Mouse (Mus musculus): Measurements from ENCODE around the gene Pnkd.
"Not testable (repeated sequence)": the region's sequence is repeated elsewhere in the genome, so short reads cannot be mapped to it uniquely, and the experiment has no call there.

The Pnkd gene

DNA sequence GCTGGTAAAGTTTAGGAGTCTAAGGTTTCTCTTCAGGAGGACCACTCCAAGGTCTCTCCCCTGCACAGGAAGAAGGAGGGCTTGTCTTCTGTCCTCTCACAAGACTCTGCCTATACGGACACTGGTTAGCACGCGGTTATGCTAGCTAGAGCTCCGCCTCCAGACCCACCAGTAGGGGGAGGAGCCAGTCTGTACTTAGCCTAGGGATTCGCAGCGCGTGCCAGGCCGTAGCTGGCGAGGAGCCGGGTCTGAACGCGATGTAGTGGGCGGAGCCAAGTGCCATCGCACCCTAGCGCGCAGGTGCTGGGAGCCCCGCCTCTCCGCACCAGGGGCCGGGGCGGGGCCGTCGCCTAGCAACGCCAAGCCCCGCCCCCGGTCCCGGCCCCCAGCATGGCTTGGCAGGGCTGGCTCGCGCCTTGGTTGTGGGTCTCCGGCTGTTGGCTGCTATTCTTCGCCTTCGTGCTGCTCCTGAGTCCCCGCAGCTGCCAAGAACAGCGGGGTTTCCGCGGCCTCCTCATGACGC, 47.6 kb downstream of the Pnkd start:
- peak; percentile 98 for DNase-seq

DNA sequence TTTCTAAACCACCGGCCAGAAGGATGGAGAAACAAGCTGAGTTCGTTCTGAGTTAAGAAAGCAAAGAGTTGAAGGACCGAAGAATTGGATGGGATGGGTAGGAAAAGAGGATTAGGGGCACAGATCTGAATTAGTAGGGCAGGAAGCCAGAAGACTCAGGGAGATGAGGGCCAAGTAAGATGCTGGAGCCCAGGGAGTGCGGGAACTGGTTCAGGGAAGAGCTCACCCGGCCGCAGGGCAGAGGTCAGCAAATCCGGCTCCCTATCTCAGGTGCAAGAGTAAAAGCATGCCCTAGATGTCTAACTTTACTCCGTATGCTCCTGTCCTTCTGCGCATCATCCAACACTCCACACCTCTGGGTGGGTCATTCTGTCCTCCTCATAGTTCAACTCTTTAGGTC, 48.2 kb downstream of the Pnkd start:
- peak; percentile 30 to 54 for DNase-seq

DNA sequence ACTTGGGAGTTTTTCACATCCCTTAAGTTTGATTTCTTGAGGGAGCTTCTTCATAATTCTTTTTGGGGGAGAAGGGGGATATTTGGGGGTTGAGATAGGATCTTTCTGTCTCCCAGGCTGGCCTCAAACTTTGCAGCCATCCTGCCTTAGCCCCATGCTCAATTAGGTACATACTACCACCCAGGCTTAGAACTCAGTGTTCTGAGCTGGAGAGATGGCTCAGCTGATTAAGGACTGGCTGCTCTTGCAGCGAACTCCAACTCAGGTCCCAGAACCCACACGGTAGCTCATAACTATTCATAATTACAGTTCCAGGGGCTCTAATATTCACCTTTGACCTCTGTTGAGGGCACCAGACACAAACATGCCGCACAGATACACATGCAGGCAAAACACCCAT, 49.9 kb downstream of the Pnkd start:
- DNase-seq: peak in 1 of 2 experiments; percentile 36

DNA sequence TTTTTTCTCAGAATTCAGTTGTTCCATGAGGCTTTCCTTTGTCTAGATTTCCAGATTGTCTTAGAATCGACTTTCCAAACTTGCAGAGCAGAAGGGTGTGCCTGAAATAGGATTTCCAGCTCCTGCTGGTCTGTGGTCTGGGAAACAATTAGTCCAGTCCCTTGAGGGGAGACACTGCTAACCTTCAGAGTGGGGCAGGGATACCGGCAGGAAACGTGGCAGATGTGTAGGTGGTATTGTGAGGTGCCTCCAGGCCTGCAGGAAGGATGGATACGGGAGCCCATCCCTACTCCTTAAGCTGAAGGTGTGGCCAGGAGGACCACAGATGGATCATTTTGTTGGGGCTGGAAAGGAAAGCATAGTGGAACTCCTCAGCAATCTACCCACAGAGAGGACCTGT, 50.3 kb downstream of the Pnkd start:
- DNase-seq: peak in 1 of 2 experiments; percentile 44

DNA sequence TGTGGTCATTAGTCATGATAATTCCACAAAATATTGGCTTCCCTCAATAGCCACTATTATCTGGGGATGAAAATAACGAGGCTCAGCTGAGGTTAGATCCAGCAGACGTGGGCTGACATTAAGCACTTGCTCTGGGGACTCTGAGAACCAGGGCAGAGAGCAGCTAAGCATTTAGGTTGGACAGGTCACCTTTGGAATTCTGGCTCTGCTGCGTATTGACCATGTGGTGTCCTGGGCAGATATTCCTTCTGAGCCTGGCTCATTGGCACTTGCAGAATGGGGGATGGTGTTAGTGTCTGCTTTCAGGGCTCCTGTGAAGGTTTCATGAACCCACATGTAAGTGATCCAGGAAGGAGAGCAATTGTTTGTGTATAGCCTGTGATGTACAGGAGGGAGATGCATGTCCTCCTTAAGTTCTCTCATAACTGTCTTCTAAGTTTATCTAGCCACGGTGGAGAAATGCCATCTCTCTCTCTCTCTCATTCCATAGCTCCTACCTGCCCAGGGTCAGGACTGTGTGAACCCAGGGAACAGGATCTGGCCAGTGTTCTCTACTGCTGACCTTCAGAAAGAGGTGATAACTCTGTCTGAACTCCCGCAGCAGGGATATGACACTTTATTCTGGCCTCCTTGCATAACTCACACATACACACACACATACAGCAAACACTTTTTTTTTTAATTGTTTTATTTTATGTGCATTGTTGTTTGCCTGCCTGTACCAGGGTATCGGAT, 50.9 kb downstream of the Pnkd start:
- peak; percentile 30 to 59 for DNase-seq

DNA sequence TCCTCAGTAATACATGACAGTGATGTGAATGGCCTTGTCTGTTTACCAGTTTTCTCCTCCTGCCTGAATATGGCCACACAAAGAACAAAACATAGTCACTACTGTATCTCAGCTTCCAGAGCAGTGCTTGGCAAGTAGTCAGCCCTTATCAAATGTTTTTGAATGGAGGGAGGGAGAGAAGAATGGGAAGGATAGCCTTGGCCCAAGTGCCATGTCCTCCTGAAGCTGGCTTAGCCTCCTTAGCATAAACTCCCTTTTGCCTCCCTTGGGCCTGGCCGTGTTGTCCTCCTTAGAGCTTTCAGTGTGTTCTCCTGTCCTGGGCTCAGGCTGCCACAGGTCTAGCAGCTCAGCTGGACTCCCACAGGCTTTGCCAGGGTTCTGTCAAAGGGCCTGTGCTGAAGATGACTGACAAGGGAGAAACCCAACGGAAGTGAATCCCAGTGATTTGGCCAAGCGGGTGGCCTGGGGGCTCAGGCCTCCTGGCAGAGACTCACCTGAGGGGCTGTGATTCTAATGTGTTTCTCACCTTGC, 52.6 kb downstream of the Pnkd start:
- DNase-seq: no peak

DNA sequence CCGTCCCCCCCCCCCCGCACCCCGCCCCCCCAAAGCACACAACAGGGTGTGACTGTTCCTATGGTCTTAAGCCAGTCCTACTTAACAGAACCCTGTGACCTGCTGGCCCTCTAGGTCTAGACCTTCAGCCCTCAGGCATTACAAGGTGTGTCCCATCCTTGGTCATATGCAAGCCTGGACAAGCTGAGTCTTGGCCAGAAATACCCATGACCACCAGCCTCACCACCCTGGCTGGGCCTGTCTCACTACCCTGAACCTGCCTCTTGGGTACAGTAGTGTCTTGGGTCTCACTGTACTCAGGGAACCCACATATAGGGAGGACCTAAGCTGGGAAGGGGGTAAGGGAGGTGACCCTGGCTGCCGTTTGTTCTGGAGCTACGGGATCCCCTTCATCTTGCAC, 53.3 kb downstream of the Pnkd start:
- no peak for DNase-seq

DNA sequence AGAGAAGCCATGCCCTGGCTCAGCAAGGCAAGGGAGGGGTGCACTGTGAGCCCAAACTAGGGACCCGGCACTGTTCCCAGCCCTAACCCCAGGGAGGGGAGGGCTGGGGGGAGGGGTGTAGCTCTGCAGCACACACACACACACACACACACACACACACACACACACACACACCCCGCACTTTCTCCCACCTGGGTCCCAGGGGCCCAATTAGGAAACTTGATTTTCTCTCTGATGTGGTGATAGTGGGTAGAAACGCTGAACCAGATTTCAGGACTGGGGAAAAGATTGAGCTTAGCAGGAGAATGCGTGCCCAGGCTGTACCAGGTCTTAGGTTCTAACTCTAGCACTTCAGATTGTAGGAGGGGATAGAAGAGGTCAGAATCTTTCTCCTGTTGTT, 53.9 kb downstream of the Pnkd start:
- no peak for DNase-seq

DNA sequence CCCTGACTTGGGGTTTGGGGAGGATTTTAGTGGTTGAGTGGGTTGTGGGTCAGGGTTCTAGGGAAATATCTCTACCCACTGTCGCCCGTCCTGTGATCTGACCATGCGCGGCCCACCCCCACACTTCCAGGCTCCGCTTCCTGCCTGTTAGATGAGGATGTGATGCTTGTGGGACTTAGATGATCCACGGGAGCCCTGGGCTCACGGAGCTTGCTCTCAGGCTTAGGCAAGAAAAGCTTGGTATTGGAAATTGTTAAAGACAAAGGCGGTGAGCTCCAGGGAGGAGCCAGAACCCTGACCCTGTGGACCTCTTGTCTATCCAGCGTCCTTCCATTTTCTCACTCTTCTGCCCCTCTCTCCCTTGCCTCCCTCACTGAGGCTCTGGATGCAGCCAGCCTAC, 55.2 kb downstream of the Pnkd start:
- DNase-seq: no peak

DNA sequence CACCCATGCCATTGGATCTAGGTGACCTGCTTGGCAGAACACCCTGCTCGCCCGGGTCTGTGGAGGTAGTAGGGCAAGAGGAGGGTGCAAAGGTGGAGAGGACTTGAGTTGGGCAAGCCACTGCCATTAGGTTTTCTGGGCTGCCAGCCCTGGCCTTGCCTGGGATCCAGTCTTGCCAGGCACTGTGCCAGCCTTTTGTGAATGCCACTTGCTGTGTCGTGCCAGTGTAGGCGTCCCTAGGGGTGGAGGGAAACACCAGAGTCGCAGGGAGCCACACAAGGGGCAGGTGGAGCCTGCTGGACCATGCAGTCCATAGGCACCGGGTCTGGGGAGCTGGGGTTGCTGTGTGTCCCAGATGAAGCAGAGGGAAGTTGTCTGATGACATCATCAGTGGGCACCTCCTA, 55.6 kb downstream of the Pnkd start:
- DNase-seq: peak; percentile 86 to 93

DNA sequence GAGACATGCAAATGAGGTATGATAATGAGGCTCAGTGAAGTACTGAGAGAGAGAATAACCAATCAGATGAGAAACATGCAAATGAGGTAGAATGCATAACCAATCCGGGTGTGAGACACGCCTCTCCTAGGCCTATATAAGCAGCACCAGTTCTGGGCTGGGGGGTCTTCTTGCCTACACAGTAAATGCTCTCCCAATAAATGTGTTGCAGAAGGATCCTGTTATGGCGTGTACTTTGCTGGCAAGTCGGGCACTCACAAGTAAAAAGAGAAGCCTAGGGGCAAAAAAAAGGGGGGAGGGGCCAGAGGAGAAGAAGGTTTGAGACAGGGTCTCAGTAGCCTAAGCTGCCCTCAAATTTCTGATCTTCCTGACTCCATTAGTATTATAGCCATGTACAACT, 56.3 kb downstream of the Pnkd start:
- not testable (repeated sequence) for DNase-seq

DNA sequence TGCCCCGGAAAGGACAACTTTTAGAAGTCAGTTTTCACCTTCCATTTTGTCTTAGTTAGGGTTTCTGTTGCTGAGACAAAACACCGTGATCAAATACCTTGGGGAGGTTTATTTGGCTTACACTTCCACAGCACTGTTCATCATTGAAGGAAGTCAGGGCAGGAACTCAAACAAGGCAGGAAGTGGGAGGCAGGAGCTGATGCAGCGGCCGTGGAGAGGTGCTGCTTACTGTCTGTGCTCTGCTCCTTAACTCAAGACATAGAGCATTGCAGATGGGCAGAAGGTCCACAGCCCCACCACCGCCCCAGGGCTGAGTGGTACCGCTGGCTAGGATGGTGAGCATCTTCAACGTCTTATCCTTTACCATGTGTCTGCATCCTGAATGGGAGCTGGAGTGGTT, 57.2 kb downstream of the Pnkd start:
- no peak for DNase-seq

DNA sequence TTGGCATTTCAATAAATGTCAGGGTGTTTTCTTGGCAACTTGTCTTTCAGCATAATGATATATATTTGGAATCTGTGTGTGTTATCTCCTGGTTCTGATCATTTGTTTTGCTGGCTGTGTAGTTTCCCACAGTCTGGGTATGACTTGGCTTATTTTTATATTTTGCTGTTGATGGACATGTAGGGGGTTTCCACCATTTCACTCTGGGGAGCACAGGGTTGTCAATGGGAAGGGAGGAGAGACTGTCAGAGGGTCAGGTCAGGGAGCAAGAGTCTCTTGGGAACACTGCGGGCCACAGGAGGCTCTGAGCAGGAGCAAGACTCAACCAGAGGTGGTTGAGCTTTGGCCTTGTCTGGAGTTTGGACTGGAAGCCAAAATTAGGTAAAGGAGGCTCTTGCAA, 57.6 kb downstream of the Pnkd start:
- DNase-seq: peak in 1 of 2 experiments; percentile 59

DNA sequence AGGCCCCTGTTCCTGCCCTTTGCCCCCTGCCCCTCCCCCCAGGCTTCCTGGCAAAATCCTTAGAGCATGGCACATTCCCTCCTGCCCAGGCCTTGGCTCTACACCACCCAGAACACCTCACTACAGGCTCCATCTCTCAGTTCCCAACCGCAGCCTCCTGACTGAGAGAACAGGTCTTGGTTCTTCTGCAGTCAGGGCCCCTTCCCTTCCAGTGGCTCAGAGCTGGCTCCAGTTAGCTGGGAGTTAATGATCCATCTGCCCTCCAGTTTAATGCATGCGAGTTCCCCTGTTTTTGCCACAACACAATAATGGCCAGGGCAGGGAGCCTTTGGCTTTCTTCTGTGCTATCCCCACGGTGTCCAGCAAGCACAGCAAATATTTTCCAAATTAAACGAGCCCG, 58.4 kb downstream of the Pnkd start:
- peak; percentile 62 to 81 for DNase-seq

DNA sequence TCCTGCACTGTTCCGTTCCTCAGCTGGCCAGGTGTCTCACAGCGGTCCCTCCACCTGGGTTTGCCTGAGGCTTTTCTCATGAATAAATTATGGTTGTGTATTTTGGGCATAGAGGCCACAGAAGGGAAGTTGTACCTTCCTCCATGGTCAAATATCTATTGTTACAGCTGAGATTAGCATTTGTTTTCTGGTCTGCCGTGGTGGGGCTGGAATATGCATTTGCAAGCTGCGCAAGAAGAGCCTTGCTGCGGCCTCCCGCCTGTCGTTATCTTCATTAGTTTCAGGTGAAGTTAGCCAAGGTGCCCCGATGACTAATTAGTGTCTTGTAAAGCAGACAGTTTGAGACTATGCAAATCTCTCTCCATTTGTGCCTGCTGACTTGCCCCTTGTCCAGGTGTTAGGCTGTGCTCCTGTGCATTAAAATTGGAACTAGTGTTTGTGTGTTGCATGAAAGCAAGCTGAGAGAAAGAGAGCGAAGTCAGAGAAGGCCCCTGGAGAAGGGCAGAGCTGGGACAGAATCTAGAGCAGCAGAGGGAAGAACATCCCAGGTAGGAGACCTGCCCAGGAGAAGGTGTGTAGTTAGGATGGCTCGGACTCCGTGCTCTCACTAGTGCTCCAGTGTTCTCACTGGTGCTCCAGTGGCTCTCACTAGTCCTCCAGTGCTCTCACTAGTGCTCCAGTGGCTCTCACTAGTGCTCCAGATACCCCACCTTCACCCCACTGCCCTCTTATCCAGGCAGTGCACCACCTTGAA, 59.6 kb downstream of the Pnkd start:
- DNase-seq: no peak

DNA sequence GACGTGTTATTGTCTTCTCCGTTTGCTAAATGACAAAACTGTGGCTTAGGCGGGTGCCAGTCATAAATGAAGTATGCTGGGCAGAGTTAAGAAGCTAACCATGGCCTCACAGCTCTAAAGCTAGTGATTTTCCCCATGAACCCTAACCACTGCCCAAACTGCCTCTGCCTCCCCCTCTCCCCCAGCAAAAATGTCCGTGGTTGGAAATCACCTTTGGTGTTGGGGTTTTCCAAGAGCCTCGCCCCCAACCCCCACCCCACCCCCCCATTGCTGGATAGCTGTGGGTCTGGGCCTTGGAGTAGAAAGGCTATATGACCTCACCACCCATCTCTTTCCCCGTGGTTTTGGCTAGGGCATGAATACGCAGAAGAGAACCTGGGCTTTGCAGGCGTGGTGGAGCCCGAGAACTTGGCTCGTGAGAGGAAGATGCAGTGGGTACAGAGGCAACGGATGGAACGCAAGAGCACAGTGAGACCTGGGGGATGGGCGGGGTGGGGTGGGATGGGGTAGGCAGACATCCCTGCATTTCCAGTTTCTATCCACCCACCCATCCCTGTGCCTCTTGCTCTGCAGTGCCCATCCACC, 66.5 kb downstream of the Pnkd start:
- DNase-seq: no peak

DNA sequence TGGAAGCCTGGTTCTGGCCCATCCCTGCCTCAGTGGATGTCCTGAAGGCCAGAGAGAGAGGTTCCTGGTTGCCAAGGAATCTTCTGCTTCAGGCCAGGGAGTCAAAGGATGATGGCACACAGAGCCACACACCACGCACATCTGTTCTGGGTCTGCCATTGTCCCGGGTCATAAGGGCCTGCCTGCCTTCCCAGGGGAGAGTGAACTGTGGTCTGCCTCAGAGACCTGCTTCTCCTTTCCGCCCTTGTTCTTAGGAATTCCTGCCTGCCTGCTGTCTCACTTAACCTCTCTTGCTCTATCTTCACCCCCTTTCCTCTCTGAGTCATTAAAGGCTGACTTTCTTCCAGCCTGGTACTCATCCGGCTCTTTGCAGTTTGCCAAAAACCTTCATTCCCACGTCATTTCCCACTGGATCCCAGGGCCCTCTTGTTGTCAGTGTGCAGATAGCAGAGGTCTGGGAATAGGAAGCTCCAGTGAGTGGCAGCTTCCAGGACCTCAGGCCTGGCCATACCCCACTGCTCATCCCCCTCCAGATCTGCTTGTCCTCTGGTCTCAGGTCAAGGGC, 67.9 kb downstream of the Pnkd start:
- DNase-seq: no peak

DNA sequence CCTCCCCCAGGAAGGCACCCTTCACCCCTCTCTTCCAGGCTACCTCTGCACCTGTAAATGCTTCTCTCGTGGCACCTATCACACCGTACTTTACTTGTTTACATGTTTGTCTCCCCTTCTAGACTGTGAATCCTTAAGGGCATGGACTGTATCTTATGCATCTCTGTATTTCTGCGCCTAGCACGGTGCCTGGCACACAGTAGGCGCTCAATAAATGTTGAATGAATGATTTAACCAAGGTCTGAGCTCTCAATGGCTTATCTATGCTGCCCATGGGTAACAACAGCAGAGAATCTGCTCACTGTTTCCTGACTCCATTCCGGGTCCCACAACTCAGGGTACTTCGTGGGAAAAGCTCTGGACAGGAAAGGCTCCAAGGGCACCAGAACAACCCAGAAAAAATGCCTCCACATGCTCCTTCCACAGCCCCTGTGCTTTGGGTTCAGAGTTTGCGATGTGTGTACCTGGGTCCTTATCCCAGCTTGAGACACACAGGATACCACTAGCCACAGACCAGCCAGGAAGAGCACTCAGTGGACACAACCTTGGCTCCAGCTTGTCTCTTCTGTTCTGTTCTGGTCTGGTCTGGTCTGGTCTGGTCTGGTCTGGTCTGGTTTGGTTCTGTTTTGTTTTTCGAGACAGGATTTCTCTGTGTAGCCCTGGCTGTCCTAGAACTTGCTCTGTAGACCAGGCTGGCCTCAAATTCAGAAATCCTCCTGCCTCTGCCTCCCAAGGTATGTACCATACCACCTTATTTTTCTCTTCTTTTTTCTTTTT, 68.9 kb downstream of the Pnkd start:
- no peak for DNase-seq

DNA sequence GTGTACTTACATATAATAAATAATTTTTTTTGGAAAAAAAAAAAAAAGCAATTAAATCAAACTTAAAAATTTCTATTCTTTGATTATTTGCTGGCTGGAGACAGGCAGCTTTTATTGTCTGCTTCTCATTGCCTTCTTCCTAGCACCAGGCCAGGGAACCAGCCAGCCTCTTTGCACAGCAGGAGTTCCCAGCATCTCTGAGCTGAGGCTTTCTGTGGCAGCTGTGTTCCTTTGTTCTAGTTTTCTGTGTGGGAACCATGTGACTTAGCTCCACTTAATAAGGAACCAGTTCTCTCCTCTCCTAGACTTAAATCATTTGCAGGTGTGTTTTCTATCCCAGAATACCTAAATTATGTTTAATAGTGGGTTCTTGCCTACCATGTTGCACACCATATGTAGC, 72.8 kb downstream of the Pnkd start:
- DNase-seq: no peak

DNA sequence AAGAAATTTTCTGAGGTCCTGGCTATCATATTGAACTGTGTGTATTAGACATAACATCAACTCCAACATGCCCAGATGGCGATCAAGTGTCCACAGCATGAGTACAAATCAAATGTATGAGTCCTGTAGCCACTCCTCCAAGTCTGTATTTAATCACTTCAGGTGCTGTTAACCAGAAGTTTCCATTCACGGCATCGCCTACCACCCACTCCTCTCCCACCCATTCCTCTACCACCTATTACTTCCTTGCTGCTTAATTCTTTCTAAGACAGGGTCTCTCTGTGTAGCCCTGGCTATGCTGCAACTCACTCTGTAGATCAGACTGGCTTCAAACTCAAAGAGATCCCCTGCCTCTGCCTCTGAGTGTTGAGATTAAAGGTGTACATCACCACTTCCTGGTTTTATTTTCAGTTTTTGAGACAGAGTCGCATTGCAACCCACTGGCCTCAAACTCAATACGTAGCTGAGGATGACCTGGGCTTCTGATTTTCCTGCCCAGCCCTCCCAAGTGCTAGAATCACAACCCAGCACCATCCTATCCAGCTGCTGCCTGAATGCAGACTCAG, 75.3 kb downstream of the Pnkd start:
- DNase-seq: no peak

DNA sequence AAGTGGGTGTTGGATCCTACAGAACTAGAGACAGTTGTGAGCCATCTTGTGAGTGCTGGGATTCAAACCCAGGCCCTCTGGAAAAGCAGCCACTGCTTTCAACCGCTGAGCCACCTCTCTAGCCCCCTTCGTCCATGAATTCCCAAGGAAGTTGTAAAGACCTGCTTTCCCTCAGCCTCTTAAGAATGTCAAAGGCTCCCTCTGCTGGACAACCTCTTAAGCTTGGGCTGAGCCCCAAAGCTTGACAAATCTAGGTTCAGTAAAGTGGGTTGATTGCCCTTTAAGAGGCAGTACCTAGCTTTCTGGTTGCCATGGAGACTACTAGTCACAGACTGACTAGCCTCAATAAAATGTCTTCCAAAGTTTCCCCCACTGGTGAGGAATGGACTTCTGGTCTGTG, 77.1 kb downstream of the Pnkd start, which contains the start of gene Catip:
Catip (plus strand) TSS at position 297 of the 400 bp plus-strand sequence.
- peak; percentile 76 to 87 for DNase-seq

All from kidney, postnatal 25 days (tissue).